Mouse (Mus musculus) adrenal gland, adult 8-10 months (tissue): ENCODE results near the gene Mlst8. TPM values are rescaled to one million over a fixed set of nuclear protein-coding genes. Genes with fewer than 3 reads are reported as not detected.
"Not testable (repeated sequence)": the region's sequence is repeated elsewhere in the genome, so short reads cannot be mapped to it uniquely, and the experiment has no call there.

Source experiments
- DNase-seq: peaks from one replicate; pipeline ENCODE4 v3.0.0; 2022
- total RNA-seq, 4 experiments: library from RNA; stranded (reverse); gene quantifications; 2 replicates each; pipeline ENCODE4 v1.2.4; 2022

The Mlst8 gene
- total RNA-seq, 4 experiments from 2014 or later: 24.3 to 37.6 (median 32.2) TPM

DNA sequence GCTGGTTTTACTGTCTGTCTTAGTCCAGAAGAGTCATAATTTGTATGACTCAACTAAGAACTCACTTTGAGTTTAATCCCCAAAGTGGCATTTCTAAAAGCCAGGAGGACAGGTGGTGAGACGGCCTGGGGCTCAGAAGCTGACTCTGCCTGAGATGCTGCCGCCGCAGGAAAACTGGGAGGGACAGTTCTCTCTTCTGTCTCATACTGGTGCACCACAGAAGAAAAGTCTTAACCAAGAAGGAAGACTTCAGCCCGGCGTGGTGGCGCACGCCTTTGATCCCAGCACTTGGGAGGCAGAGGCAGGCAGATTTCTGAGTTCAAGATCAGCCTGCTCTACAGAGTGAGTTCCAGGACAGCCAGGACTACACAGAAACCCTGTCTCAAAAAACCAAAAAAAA, 53.0 kb downstream of the Mlst8 start:
- DNase-seq: no peak

DNA sequence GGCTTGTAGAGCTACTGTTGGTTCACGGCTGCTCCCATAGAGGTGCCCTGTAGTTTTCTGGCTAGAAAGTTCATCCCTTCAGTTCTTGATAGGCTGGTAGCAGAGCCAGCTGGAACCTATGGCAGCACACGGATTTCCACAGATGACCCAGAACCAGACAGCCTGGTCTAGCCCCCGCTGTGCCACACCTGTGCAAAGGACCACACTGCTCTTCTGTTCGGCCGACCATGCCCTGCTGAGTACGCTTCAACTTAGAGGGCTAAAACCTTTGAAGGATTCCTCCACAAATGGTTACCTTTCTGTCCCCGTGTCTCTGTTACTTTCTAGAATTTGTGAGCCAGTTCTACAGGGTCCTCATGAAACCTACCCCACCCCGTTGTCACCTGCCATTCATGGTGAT, 53.6 kb downstream of the Mlst8 start:
- not testable (repeated sequence) for DNase-seq

DNA sequence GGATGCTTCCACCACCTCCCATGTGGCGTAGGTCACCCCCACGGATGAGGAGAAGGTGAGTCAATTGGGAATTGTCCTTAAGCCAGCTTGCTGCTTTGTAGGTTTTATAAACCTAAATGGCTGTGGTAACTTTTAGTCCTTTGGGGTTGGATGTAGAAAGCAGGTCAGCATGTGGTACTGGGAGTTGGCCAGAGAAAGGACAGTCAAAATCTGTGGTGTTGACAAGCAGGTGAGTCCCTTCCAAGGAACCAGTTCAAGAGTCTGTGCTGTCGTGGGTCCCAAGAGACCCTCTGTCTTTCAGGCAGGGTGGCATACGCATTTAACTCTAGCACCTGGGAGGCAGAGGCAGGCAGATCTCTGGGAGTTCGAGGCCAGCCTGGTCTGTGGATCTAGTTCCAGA, 54.4 kb downstream of the Mlst8 start:
- DNase-seq: no peak

Other genes with a start within 250 kb of the Mlst8 start
- 1 to 10 TPM; 1.9 to 3.6 (median 2.7) TPM for gene Ccnf, start 227.6 kb downstream of the Mlst8 start, total RNA-seq
- gene Abca17, start 128.0 kb downstream of the Mlst8 start, total RNA-seq: under 1 TPM in 3 of 4 experiments, not detected in 1; 0.09 to 0.12 (median 0.11) TPM
- gene Abca3, start 127.1 kb downstream of the Mlst8 start, total RNA-seq: 10 to 100 TPM; 28.4 to 43.3 (median 35.8) TPM
- gene Rnps1, start 64.5 kb downstream of the Mlst8 start, total RNA-seq: 10 to 100 TPM; 62.8 to 84.3 (median 75.4) TPM
- 100 to 1,000 TPM; 142 to 242 (median 189) TPM for gene Eci1, start 52.4 kb downstream of the Mlst8 start, total RNA-seq
- gene Dnase1l2, start 36.0 kb downstream of the Mlst8 start, total RNA-seq: 1 to 10 TPM; 2.3 to 7.2 (median 3.5) TPM
- 10 to 100 TPM; 20.9 to 37.4 (median 26.4) TPM for gene E4f1, start 8.8 kb downstream of the Mlst8 start, total RNA-seq
- 100 to 1,000 TPM; 105 to 116 (median 107) TPM for gene Pgp, start 8.7 kb downstream of the Mlst8 start, total RNA-seq
- under 1 TPM in 2 of 4 experiments, not detected in 2; 0.30 to 0.38 TPM for gene Bricd5, start 5.2 kb downstream of the Mlst8 start, total RNA-seq
- 10 to 100 TPM; 49.1 to 61.2 (median 53.8) TPM for gene Caskin1, start 9.5 kb upstream of the Mlst8 start, total RNA-seq
- 100 to 1,000 TPM in 3 of 4 experiments, 10 to 100 TPM in 1; 92.1 to 189 (median 132) TPM for gene Traf7, start 48.9 kb upstream of the Mlst8 start, total RNA-seq
- gene Rab26, start 55.1 kb upstream of the Mlst8 start, total RNA-seq: 1 to 10 TPM in 3 of 4 experiments, under 1 TPM in 1; 0.81 to 3.5 (median 2.4) TPM
- gene Pkd1, start 70.8 kb upstream of the Mlst8 start, total RNA-seq: 10 to 100 TPM; 58.5 to 88.8 (median 71.0) TPM
- 100 to 1,000 TPM in 3 of 4 experiments, 10 to 100 TPM in 1; 79.2 to 135 (median 111) TPM for gene Tsc2, start 153.6 kb upstream of the Mlst8 start, total RNA-seq
- gene Nthl1, start 153.6 kb upstream of the Mlst8 start, total RNA-seq: 10 to 100 TPM in 3 of 4 experiments, 1 to 10 TPM in 1; 9.0 to 17.3 (median 12.1) TPM
- gene Slc9a3r2, start 171.2 kb upstream of the Mlst8 start, total RNA-seq: 10 to 100 TPM; 45.9 to 78.6 (median 73.7) TPM
- gene Npw, start 179.4 kb upstream of the Mlst8 start, total RNA-seq: not detected
- 10 to 100 TPM; 44.9 to 59.4 (median 50.8) TPM for gene Zfp598, start 190.6 kb upstream of the Mlst8 start, total RNA-seq
- 1 to 10 TPM; 2.4 to 5.5 (median 3.8) TPM for gene Syngr3, start 210.9 kb upstream of the Mlst8 start, total RNA-seq
- gene Gfer, start 217.1 kb upstream of the Mlst8 start, total RNA-seq: 10 to 100 TPM; 31.7 to 35.6 (median 32.6) TPM
- 10 to 100 TPM in 1 of 4 experiments, 1 to 10 TPM in 3; 2.8 to 14.8 (median 7.5) TPM for gene Noxo1, start 217.2 kb upstream of the Mlst8 start, total RNA-seq
- 10 to 100 TPM; 34.3 to 40.5 (median 38.2) TPM for gene Tbl3, start 228.6 kb upstream of the Mlst8 start, total RNA-seq
- not detected for gene Rnf151, start 239.0 kb upstream of the Mlst8 start, total RNA-seq
- gene Rps2, start 239.0 kb upstream of the Mlst8 start, total RNA-seq: 100 to 1,000 TPM; 571 to 651 (median 615) TPM
- 100 to 1,000 TPM; 199 to 268 (median 237) TPM for gene Ndufb10, start 245.4 kb upstream of the Mlst8 start, total RNA-seq
- under 1 TPM in 1 of 4 experiments, not detected in 3; 0.49 TPM for gene Rpl3l, start 248.7 kb upstream of the Mlst8 start, total RNA-seq